Mouse (Mus musculus) small intestine, adult 2 months (tissue): Measurements from ENCODE around the gene Bicra. TPM values are rescaled to one million over a fixed set of nuclear protein-coding genes. Genes with fewer than 3 reads are reported as not detected.
A peak's percentile ranks its signal among the peaks of the same experiment; 100 is the strongest.

Experiments used
- H3K27ac ChIP-seq: fragments of 200-500 bp; 2 replicates; pipeline ENCODE4 v1.5.1; 2012; ENCODE audit warnings: low read depth, low read length, control low read depth, inconsistent platforms; ENCODE audit not compliant: insufficient read depth
- H3K27me3 ChIP-seq: fragments of 200-500 bp; 2 replicates; pipeline ENCODE4 v1.6.1; 2012; ENCODE audit warnings: mild to moderate bottlenecking, moderate library complexity, low read length, inconsistent platforms; ENCODE audit not compliant: control insufficient read depth, insufficient read depth
- H3K36me3 ChIP-seq: fragments of 200-500 bp; 2 replicates; pipeline ENCODE4 v1.6.1; 2012; ENCODE audit warnings: mild to moderate bottlenecking, low read length, control low read depth, inconsistent platforms; ENCODE audit not compliant: control insufficient read depth, insufficient read depth
- H3K4me1 ChIP-seq: fragments of 200-500 bp; 2 replicates; pipeline ENCODE4 v1.6.1; 2012; ENCODE audit warnings: low read length, inconsistent platforms, mixed read lengths; ENCODE audit not compliant: control insufficient read depth, insufficient read depth, insufficient read length
- H3K4me3 ChIP-seq: fragments of 200-500 bp; 2 replicates; pipeline ENCODE4 v1.5.1; 2012; ENCODE audit warnings: low read depth, mild to moderate bottlenecking, control low read depth, inconsistent platforms, low read length, moderate library complexity
- CTCF ChIP-seq: fragments of 200-500 bp; IDR thresholded peaks from 2 replicates; pipeline ENCODE4 v1.5.1; 2012; ENCODE audit warnings: low read depth, mild to moderate bottlenecking, control low read depth, inconsistent platforms, low read length, moderate library complexity, mixed read lengths; ENCODE audit not compliant: insufficient replicate concordance, insufficient read length; ENCODE audit errors: extremely low read depth
- POLR2A ChIP-seq: fragments of 200-500 bp; IDR thresholded peaks from 2 replicates; pipeline ENCODE4 v1.6.1; 2012; ENCODE audit warnings: low read depth, mild to moderate bottlenecking, control low read depth, inconsistent platforms, low read length, moderate library complexity
- WGBS: fragments of 180-500 bp; shearing (Covaris S2); methylation state at CpG from one replicate; pipeline ENCODE4 v1.1.7; 2018; 5-methylcytosine and 5-hydroxymethylcytosine counted together
- polyA plus RNA-seq: library from polyadenylated mRNA; depleted of rRNA; stranded (reverse); fragments of >200 nt; gene quantifications from 2 replicates; pipeline ENCODE4 v1.2.3, GENCODE M21; 2012

The Bicra gene
- polyA plus RNA-seq, 1 experiment, result 31.0 TPM

- WGBS, result 75% methylated on average over 5 of the region's 5 CpGs
- TF ChIP-seq CTCF (no peak), POLR2A (no peak)
- H3K36me3 ChIP-seq, result no peaks in the 10 kb centered on the region
- H3K27me3 ChIP-seq, result no peaks in the 10 kb centered on the region
- peaks cover 46% of the 10 kb centered on the region for H3K4me1 ChIP-seq
- H3K4me3 ChIP-seq, result no peak overlapping the region
- H3K27ac ChIP-seq, result no peak overlapping the region
Observed at GRCm38 (mm10) chr7:16013722-16014275, 33.9 kb downstream of the Bicra start.

GRCm38 (mm10) chr7:16012576-16013263, 35.0 kb downstream of the Bicra start:
- H3K4me3 ChIP-seq, result peak overlapping the region; percentile 35
- no peaks in the 10 kb centered on the region for H3K36me3 ChIP-seq
- TF ChIP-seq CTCF (peak; percentile 77; the same call in 1 of the 2 replicates), POLR2A (no peak)
- WGBS, result 60% methylated on average over 11 of the region's 11 CpGs
- peak overlapping the region; percentile 94 for H3K27ac ChIP-seq
- no peaks in the 10 kb centered on the region for H3K27me3 ChIP-seq
- peaks cover 38% of the 10 kb centered on the region for H3K4me1 ChIP-seq

GRCm38 (mm10) chr7:16011418-16012085, 36.2 kb downstream of the Bicra start:
- H3K4me1 ChIP-seq, result peaks cover 38% of the 10 kb centered on the region; the same call in 1 of the 2 replicates
- H3K27me3 ChIP-seq, result no peaks in the 10 kb centered on the region
- H3K4me3 ChIP-seq, result peak overlapping the region; percentile 34
- H3K36me3 ChIP-seq, result no peaks in the 10 kb centered on the region
- TF ChIP-seq POLR2A (no peak; the same call in 1 of the 2 replicates), CTCF (no peak)
- H3K27ac ChIP-seq, result peak overlapping the region; percentile 94
- 21% methylated on average over 7 of the region's 7 CpGs for WGBS

- WGBS, result 71% methylated on average over 5 of the region's 5 CpGs
- Histone ChIP-seq H3K27me3 (no peaks in the 10 kb centered on the region), H3K27ac (no peak overlapping the region), H3K4me3 (no peak overlapping the region), H3K4me1 (peaks cover 37% of the 10 kb centered on the region; the same call in 1 of the 2 replicates), H3K36me3 (no peaks in the 10 kb centered on the region)
- no peak for TF ChIP-seq POLR2A
- TF ChIP-seq CTCF, result no peak
Observed at GRCm38 (mm10) chr7:16010649-16011048, 37.1 kb downstream of the Bicra start.

GRCm38 (mm10) chr7:16009636-16010035, 38.1 kb downstream of the Bicra start:
- 87% methylated on average over 7 of the region's 7 CpGs for WGBS
- Histone ChIP-seq H3K4me1 (peaks cover 31% of the 10 kb centered on the region; the same call in 1 of the 2 replicates), H3K4me3 (no peak overlapping the region), H3K27ac (no peak overlapping the region), H3K36me3 (no peaks in the 10 kb centered on the region), H3K27me3 (no peaks in the 10 kb centered on the region)
- no peak for TF ChIP-seq CTCF
- TF ChIP-seq POLR2A, result no peak

- 0 out of 2 replicates have a peak overlapping the region, but pooled peaks have one; percentile 49 for H3K27ac ChIP-seq
- 68% methylated on average over 3 of the region's 3 CpGs for WGBS
- no peak overlapping the region for H3K4me3 ChIP-seq
Observed at GRCm38 (mm10) chr7:16005020-16005419, 42.7 kb downstream of the Bicra start.

More at GRCm38 (mm10) chr7:16005020-16005419, 42.7 kb downstream of the Bicra start:
- Histone ChIP-seq H3K4me1 (peaks cover 17% of the 10 kb centered on the region), H3K27me3 (no peaks in the 10 kb centered on the region), H3K36me3 (no peaks in the 10 kb centered on the region)
- TF ChIP-seq POLR2A (no peak), CTCF (no peak)
